Mouse (Mus musculus) layer of hippocampus, adult 2 months (tissue): Measurements from ENCODE around the gene Tmem164. TPM values are rescaled to one million over a fixed set of nuclear protein-coding genes. Genes with fewer than 3 reads are reported as not detected.
A peak's percentile ranks its signal among the peaks of the same experiment; 100 is the strongest.
"Not testable (repeated sequence)": the region's sequence is repeated elsewhere in the genome, so short reads cannot be mapped to it uniquely, and the experiment has no call there.

Source experiments
- DNase-seq, 2 experiments: peaks; one replicate each; pipeline ENCODE4 v3.0.0; 2022; ENCODE audit warnings: low spot score in 2 of 2
- H3K27ac ChIP-seq: fragments of 200-600 bp; 2 replicates; pipeline ENCODE4 v1.8.1; 2022
- H3K4me3 ChIP-seq: fragments of 200-600 bp; 2 replicates; pipeline ENCODE4 v1.8.1; 2022; ENCODE audit warnings: mild to moderate bottlenecking
- CTCF ChIP-seq: fragments of 200-600 bp; conservative IDR thresholded peaks from 2 replicates; pipeline ENCODE4 v1.8.1; 2022; ENCODE audit warnings: antibody characterized with exemption, mild to moderate bottlenecking, moderate library complexity
- long read RNA-seq, 2 experiments: library from polyadenylated mRNA; stranded (forward); transcript quantifications; one replicate each; pipeline ENCODE4 v2.0.0; 2021; ENCODE audit warnings: borderline mapping rate in 2 of 2
- total RNA-seq, 2 experiments: library from RNA; stranded (reverse); gene quantifications; 2 replicates each; pipeline ENCODE4 v1.2.3; 2021

Gene Tmem164
- 10 to 100 TPM; 17.4 to 18.6 TPM for total RNA-seq
- long read RNA-seq, experiment 1, full-length matches to known transcripts: 10 of 19 reads
- long read RNA-seq, experiment 1, partial matches to known transcripts: 5 of 19 reads
- long read RNA-seq, experiment 1, other reads (novel, unspliced or antisense): 4 of 19 reads
- long read RNA-seq, experiment 2, full-length matches to known transcripts: 12 of 33 reads
- long read RNA-seq, experiment 2, partial matches to known transcripts: 16 of 33 reads
- long read RNA-seq, experiment 2, other reads (novel, unspliced or antisense): 5 of 33 reads

DNA sequence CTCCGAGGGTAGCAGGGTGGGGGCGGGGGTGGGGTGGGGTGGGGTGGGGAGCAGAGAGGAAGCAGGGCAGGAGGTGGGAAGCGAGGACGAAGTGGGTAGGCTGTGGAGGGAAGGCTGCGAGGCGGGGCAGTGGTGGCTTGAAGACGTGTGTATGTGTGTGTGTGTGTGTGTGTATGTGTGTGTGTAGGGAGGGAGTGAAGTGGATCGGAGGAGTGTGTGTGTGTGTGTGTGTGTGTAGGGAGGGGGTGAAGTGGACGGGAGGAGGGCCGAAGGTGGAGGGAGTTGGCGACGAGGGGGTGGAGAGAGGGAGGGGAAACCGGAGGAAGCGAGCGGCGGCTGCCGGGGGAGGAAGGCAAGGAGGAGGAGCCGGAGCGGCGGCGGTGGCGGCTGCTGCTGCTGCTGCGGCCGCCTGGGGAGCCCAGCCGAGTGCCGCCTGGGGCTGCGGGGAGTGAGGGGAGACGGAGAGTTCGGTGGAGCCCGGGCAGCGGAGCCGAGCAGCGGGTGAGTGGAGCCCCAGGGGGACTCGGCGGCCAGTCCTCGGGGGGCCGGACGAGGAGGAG, at the start of gene Tmem164:
Tmem164 (plus strand) TSS at position 351 of the 560 bp plus-strand sequence.
- Histone ChIP-seq H3K4me3 (peak within 1 kb of the TSS; percentile 62), H3K27ac (peak within 1 kb of the TSS; percentile 84)
- TF ChIP-seq CTCF: no peak
- peak; percentile 57 for DNase-seq

DNA sequence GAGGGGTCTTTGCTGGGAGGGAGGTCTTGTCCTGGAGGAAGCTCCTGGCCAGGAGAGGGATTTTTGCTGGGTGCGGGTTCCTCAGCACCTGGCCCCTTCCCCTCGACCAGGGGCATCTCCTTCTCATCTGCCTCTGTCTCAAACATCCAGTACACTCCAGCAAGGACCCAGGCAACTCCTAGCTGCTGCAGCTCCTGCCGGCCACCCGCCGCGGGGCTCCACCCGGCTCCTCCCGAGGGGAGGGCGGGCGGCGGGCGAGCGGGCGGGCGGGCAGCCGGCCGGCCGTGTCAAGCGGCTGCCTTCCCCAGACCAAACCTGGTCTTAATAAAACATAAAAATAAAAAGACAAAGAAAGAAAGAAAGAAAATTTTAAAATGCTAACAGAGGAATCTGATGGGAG, 48.2 kb upstream of the Tmem164 start:
- not testable (repeated sequence) for H3K4me3 ChIP-seq, H3K27ac ChIP-seq, DNase-seq

DNA sequence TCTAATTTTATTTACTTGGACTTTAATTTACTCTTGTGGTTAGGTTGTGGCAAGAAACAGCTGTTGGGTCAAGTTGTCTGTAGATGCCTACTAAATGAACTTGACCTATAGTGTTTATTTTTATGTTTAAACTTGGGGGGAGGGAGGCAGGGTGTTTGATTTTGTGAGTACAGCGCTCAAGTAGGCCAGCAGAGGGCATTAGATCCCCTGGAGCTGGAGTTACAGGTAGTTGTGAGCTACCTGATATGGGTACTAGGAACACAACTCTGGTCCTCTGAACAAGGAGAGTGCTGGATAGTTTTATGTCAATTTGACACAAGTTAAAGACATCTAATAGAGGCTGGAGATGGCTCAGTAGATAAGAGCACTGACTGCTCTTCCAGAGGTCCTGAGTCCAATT, 34.0 kb upstream of the Tmem164 start:
- no peak overlapping the region for H3K27ac ChIP-seq
- H3K4me3 ChIP-seq: no peak overlapping the region
- DNase-seq: no peak
- TF ChIP-seq CTCF: no peak

DNA sequence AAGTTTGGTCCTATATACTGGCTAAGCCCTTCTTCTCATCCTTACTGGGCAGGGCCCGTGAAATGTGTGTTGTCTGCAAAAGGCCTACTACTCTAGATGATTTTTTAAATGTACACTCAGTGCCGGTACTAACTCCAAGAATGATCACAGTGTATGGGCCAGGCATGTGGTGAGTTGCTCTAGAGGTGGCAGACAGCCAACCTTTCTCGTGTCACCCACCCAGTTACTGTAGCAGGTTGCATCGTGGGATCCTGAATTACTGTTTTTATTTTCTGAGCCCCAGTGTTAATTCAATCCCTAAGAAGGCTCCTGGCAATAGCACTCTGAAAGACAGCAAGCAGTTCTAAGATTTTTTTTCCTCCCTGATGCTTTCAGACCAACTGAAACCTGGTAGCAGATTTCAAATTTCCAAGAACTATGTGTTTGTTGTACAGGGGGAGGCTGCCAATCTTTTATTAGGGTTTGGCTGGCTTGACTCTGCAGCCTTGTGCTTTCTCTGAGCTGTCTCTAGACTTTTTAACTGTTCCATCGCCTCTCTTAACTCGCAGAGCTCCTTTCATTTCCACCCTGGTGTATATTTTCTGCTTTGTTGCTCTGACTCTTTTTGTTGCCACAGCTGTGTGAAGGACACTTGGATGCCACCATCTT, 31.0 kb upstream of the Tmem164 start:
- no peak overlapping the region for H3K27ac ChIP-seq
- no peak for TF ChIP-seq CTCF
- H3K4me3 ChIP-seq: no peak overlapping the region
- DNase-seq: peak in 1 of 2 experiments; percentile 2

DNA sequence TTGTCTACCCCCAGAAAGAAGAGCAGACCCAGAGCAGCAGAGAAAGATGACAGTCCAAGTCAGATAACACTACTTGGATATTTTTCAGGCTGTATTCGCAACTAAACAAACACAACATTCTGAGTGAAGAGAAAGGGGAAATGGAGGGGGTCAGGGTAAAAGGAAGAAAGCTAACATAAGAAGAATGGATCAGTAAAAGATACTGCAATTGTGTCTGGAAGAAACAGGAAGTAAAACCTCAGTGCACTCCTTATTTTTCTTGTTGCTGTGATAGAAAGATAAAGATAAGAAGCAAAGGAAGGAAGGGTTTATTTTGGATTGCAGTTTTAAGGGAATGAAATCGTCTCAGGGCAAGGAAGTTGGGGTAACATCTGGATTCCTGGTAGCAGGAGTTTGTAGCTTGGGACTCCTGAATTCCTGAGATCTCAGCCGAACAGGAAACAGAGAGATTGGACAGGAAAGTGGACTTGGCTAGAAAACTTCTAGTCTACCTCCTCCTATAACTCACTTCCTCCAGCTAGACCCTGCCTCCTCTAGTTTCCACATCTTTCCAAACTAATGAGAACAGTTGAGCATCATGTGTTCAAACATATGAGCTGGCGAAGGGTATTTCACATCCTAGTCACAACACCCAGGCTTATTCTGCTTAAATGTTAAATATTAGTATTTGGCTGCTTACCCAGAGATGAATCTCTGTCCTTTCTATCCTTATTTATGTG, 16.3 kb upstream of the Tmem164 start:
- no peak for TF ChIP-seq CTCF
- no peak overlapping the region for H3K27ac ChIP-seq

DNA sequence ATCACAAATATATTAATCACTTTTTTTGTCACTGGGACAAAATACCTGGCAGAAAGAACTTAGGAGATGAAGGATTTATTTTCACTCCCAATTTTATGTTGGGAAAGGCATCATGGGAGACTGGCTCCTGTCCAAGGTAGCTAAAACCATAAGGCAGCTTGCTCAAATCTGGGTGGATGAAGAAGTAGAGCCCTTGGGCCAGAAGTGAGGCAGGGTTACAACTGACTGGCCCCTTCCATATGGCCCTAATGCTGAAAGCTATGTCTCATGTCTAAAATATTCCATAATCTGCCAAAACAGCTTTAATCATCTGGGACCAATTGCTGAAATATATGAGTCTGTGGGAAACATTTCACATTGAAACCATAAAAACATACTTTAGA, 15.8 kb upstream of the Tmem164 start:
- TF ChIP-seq CTCF: no peak
- no peak for DNase-seq
- H3K4me3 ChIP-seq: no peak overlapping the region
- H3K27ac ChIP-seq: no peak overlapping the region

More for the DNA sequence above, 16.3 kb upstream of the Tmem164 start:
- H3K4me3 ChIP-seq: no peak overlapping the region
- no peak for DNase-seq

DNA sequence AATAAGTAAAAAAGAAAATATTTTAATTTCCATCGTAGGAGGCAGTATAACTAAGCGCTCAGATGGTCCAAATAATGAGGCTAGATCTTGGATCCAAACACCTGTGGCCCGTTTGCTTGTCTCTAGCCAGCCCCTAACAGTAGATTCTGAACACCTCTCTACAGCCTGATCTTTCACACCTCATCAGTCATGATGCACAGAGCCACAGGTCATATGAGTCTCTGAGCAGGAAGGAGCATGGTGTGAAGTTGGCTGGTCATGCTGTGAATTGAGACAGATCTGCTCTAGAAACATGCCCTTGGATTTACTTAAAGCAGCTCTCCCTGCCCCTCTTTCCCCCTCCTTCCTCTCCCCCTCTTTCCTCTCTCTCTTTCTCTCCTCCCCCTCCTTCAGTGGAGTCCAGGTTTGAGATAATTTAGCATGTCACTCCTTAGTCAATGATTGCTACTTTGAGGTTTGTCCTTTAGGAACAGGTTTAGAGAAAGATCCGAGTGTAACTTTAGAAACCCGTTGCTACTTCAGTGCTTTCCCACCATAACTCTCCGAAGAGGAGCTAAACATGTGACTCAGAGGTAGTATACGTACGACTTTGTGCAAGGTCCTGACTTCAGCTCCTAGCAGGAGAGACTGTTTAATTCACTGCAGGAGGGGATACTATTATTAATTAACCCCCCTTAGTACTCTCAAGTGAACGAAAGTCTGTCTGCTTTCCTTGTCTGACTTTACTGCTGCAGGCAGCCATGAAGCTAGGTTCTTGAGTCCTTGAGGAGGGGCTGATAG, 11.7 kb upstream of the Tmem164 start:
- TF ChIP-seq CTCF: no peak
- no peak for DNase-seq
- Histone ChIP-seq H3K4me3 (no peak overlapping the region), H3K27ac (no peak overlapping the region)

DNA sequence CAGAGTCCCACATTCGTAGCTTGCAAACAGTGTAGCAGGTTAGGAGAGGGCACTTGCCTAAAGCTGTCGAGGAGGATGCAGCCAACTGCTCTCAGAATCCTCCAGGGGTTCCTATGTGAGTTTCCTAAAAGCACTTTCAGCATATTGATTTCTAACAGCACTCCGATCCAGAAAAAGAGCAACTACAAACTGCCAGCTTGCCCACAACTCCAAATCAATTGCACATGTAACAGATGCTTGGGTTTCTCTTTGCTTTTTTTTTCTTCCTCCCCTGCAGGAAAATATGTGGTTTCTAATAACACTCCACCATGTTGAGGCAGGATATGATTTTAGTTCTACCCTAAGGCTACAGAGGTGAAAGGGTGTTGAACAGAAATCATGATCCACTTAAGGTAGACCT, 11.1 kb upstream of the Tmem164 start:
- DNase-seq: no peak
- no peak for TF ChIP-seq CTCF
- H3K4me3 ChIP-seq: no peak overlapping the region
- no peak overlapping the region for H3K27ac ChIP-seq

DNA sequence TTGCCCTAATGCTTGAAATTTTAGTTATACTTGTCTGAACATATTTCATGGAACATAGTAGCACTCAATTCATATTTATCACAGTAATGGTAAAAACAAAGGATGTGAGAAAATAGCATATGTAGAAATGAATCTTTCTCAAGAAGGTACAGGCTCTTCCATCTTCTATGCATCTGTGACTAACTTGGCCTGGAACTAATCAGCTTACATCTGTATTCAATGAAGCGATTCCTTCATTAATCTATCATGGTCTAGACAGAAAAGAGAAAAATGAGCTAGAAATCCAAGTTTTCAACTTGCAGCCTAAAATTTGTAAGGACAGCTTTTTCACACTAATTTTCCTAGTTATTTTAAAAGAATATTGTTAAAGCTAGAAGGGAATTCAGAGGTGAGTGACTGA, 10.1 kb upstream of the Tmem164 start:
- no peak for TF ChIP-seq CTCF
- DNase-seq: no peak
- H3K27ac ChIP-seq: no peak overlapping the region
- H3K4me3 ChIP-seq: no peak overlapping the region

DNA sequence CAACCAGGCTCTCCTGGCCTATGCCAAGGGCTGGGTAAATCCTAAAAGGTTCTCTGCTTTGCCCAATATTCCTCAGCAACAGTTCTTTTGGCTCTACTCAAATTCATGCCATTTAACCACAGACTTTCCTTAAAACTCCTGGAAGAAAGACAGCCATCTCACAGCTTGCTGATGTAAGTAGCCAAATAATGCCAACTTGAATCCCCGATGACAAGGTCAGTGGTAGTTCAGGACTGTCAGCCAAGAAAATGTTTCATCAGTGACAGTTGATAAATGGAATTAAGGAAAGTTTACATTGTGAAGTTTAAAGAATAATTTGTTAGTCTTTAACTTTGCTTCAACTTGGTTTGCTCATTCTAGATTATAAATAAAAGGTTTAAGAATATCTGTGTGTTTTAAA, 8.5 kb upstream of the Tmem164 start:
- Histone ChIP-seq H3K4me3 (no peak overlapping the region), H3K27ac (no peak overlapping the region)
- TF ChIP-seq CTCF: no peak
- no peak for DNase-seq

DNA sequence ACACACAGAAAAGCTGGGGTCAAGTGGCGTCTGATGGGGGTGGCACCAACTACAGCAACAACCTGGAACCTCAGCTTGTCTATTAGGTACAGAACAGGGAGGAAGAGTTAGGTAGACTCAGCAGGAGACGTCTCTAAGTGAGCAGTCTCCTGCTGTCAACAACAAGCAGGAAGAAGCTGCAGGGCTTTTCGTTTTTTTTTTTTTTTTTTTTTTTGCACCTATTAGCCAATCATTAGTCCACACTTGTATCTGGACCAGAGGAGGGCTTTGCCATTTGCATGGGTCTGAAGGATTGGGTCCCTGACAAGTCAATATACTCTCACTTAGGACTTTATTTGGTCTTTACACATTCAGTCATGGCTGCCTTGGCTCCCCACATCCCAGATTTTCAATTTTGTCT, 4.0 kb upstream of the Tmem164 start:
- TF ChIP-seq CTCF: no peak
- DNase-seq: no peak
- Histone ChIP-seq H3K4me3 (no peak overlapping the region), H3K27ac (no peak overlapping the region)

DNA sequence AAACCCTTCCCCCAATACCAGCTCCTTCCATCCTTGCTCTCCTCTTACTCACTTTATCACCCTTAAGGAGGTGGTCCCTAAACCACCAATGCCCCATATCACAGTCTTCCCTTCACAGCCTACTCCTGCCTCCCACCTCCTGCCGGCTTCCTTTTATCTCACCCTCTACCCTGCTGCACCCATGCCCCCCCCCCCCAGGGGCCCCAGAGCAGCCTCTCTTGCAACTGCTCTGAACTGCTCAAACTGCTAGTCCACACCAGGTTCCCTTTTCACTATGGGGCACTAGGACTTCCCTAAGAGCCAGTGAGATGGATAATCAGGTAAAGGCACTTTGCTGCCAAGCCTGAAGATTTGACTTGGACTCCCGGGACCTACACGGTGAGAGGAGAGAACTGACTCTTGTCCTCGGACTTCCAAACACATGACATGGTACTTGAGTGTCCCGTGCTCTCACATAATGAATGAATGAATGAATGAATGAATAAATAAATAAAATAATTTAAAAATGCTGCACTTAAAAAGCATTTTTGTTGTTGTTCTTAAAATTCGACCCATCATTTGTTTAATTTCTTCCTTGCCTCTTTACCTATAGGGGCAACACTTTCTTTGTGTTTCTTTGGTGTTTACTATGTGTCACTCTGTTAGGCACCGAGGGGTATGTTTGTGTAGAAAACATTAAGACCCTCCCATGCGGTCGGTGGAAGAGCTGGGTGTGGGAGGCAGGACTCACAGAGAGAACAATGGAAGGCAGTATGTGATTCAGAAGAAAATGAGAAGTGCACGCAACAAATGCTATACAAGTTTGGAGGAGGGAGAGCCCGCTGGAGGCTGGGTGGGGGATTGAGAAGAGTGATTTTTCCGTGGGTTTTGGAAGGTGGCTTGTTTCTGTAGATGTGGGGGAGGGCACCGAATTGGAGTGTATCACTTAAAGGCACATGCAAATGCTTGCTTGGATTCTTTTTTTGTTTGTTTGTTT, 2.4 kb upstream of the Tmem164 start:
- no peak overlapping the region for H3K4me3 ChIP-seq
- no peak for TF ChIP-seq CTCF
- no peak for DNase-seq
- no peak overlapping the region for H3K27ac ChIP-seq
